Mouse (Mus musculus) kidney, postnatal 0 days (tissue): ENCODE measurements around the gene Sorcs3. TPM values are rescaled to one million over a fixed set of nuclear protein-coding genes. Genes with fewer than 3 reads are reported as not detected.

ENCODE experiments used
- ATAC-seq: fragments of 200-750 bp; cut with Nextera tagmentation; replicated peaks from 2 replicates; pipeline ENCODE4 v1.8.0; 2017; ENCODE audit warnings: low read depth, moderate number of reproducible peaks, moderate TSS enrichment, moderate library complexity; ENCODE audit not compliant: low FRiP score
- DNase-seq: peaks from one replicate; pipeline ENCODE4 v3.0.0-alpha.2; 2016; ENCODE audit warnings: low spot score
- H3K27ac ChIP-seq: fragments of 300-500 bp; sonication (generic); 2 replicates; pipeline ENCODE4 v1.5.1; 2014; ENCODE audit warnings: mild to moderate bottlenecking
- H3K27me3 ChIP-seq: fragments of 300-500 bp; sonication (generic); 2 replicates; pipeline ENCODE4 v1.6.1; 2014; ENCODE audit warnings: low read length, mixed read lengths; ENCODE audit not compliant: insufficient read depth
- H3K36me3 ChIP-seq: fragments of 300-500 bp; sonication (generic); 2 replicates; pipeline ENCODE4 v1.6.1; 2014; ENCODE audit warnings: low read length, mixed read lengths; ENCODE audit not compliant: insufficient read depth
- H3K4me1 ChIP-seq: fragments of 300-500 bp; sonication (generic); replicated peaks from 2 replicates; pipeline ENCODE4 v1.6.1; 2014; ENCODE audit warnings: antibody characterized with exemption, low read length, mixed read lengths; ENCODE audit not compliant: insufficient read depth
- H3K4me2 ChIP-seq: fragments of 300-500 bp; sonication (generic); 2 replicates; pipeline ENCODE4 v1.6.1; 2014; ENCODE audit warnings: mild to moderate bottlenecking, low read length, moderate library complexity, mixed read lengths
- H3K4me3 ChIP-seq: fragments of 300-500 bp; sonication (generic); replicated peaks from 2 replicates; pipeline ENCODE4 v1.5.1; 2014; ENCODE audit warnings: low read depth, low read length
- H3K9ac ChIP-seq: fragments of 300-500 bp; sonication (generic); 2 replicates; pipeline ENCODE4 v1.6.1; 2014; ENCODE audit warnings: low read depth, low read length
- H3K9me3 ChIP-seq: fragments of 300-500 bp; sonication (generic); replicated peaks from 2 replicates; pipeline ENCODE4 v1.6.1; 2016; ENCODE audit warnings: low read length, inconsistent platforms, mixed read lengths
- CTCF ChIP-seq: IDR thresholded peaks from 2 replicates; pipeline ENCODE4 v1.5.1; 2016; ENCODE audit warnings: antibody characterized with exemption, low read depth, mild to moderate bottlenecking, moderate library complexity
- WGBS: fragments of 180-500 bp; shearing (Covaris S2); extraction: QIAGEN DNeasy Blood & Tissue Kit; methylation state at CpG from one replicate; pipeline ENCODE4 v1.1.7; 2014; 5-methylcytosine and 5-hydroxymethylcytosine counted together
- polyA plus RNA-seq: library from polyadenylated mRNA; unstranded; fragments of >200 nt; fragmentation: Nextera tagmentation; extraction: Ambion mirVana; gene quantifications from 2 replicates; pipeline ENCODE4 v1.2.1, GENCODE M21; 2015

Gene Sorcs3
- polyA plus RNA-seq, 1 experiment from 2014 or later = 0.93 TPM

GRCm38 (mm10) chr19:48429263-48429662, 223.4 kb downstream of the Sorcs3 start:
- no peak overlapping the region for H3K9ac ChIP-seq
- DNase-seq (no peak), ATAC-seq (no peak)
- H3K4me1 ChIP-seq = no peaks in the 10 kb centered on the region
- H3K4me3 ChIP-seq = no peak overlapping the region
- no peak overlapping the region for H3K4me2 ChIP-seq
- no peaks in the 10 kb centered on the region for H3K36me3 ChIP-seq
- no peaks in the 10 kb centered on the region for H3K9me3 ChIP-seq
- no peak for TF ChIP-seq CTCF
- no peaks in the 10 kb centered on the region for H3K27me3 ChIP-seq
- H3K27ac ChIP-seq = no peak overlapping the region
- WGBS = 90% methylated on average over 4 of the region's 4 CpGs

GRCm38 (mm10) chr19:48429755-48430154, 223.9 kb downstream of the Sorcs3 start:
- WGBS = 40% methylated on average over 2 of the region's 2 CpGs
- Histone ChIP-seq H3K27ac (no peak overlapping the region), H3K9ac (no peak overlapping the region), H3K4me2 (no peak overlapping the region), H3K9me3 (no peaks in the 10 kb centered on the region), H3K4me3 (no peak overlapping the region), H3K36me3 (no peaks in the 10 kb centered on the region), H3K27me3 (no peaks in the 10 kb centered on the region), H3K4me1 (no peaks in the 10 kb centered on the region)
- ATAC-seq (no peak), DNase-seq (no peak)
- no peak for TF ChIP-seq CTCF

- Histone ChIP-seq H3K9me3 (no peaks in the 10 kb centered on the region), H3K9ac (no peak overlapping the region), H3K4me2 (no peak overlapping the region), H3K27me3 (no peaks in the 10 kb centered on the region), H3K36me3 (no peaks in the 10 kb centered on the region), H3K4me3 (no peak overlapping the region), H3K27ac (no peak overlapping the region), H3K4me1 (no peaks in the 10 kb centered on the region)
- DNase-seq = no peak
- no peak for ATAC-seq
- 90% methylated on average over 5 of the region's 5 CpGs for WGBS
- no peak for TF ChIP-seq CTCF
Observed at GRCm38 (mm10) chr19:48430328-48430727, 224.5 kb downstream of the Sorcs3 start.

- no peak for ATAC-seq
- Histone ChIP-seq H3K4me2 (no peak overlapping the region), H3K9me3 (no peaks in the 10 kb centered on the region), H3K27me3 (no peaks in the 10 kb centered on the region), H3K4me1 (no peaks in the 10 kb centered on the region), H3K4me3 (no peak overlapping the region), H3K27ac (no peak overlapping the region), H3K36me3 (no peaks in the 10 kb centered on the region), H3K9ac (no peak overlapping the region)
- 89% methylated on average over 1 of the region's 1 CpGs for WGBS
- DNase-seq = no peak
- TF ChIP-seq CTCF = no peak
Observed at GRCm38 (mm10) chr19:48438450-48438849, 232.6 kb downstream of the Sorcs3 start.

GRCm38 (mm10) chr19:48461141-48461540, 255.3 kb downstream of the Sorcs3 start:
- H3K9me3 ChIP-seq = no peaks in the 10 kb centered on the region
- no peak overlapping the region for H3K4me3 ChIP-seq
- no peak overlapping the region for H3K4me2 ChIP-seq
- no peaks in the 10 kb centered on the region for H3K36me3 ChIP-seq
- no peaks in the 10 kb centered on the region for H3K27me3 ChIP-seq
- no peak for ATAC-seq
- 80% methylated on average over 5 of the region's 5 CpGs for WGBS
- H3K27ac ChIP-seq = no peak overlapping the region
- no peak for TF ChIP-seq CTCF
- DNase-seq = no peak
- H3K9ac ChIP-seq = no peak overlapping the region
- no peaks in the 10 kb centered on the region for H3K4me1 ChIP-seq

- Histone ChIP-seq H3K4me3 (no peak overlapping the region), H3K4me1 (no peaks in the 10 kb centered on the region), H3K9me3 (no peaks in the 10 kb centered on the region), H3K9ac (no peak overlapping the region), H3K27me3 (no peaks in the 10 kb centered on the region), H3K36me3 (no peaks in the 10 kb centered on the region), H3K27ac (no peak overlapping the region), H3K4me2 (no peak overlapping the region)
- 86% methylated on average over 3 of the region's 3 CpGs for WGBS
- DNase-seq (no peak), ATAC-seq (no peak)
- no peak for TF ChIP-seq CTCF
Observed at GRCm38 (mm10) chr19:48462426-48462825, 256.6 kb downstream of the Sorcs3 start.

- no peak overlapping the region for H3K4me2 ChIP-seq
- no peak for TF ChIP-seq CTCF
- no peaks in the 10 kb centered on the region for H3K36me3 ChIP-seq
- no peak overlapping the region for H3K27ac ChIP-seq
- H3K4me3 ChIP-seq = no peak overlapping the region
- H3K9ac ChIP-seq = no peak overlapping the region
- DNase-seq (peak; percentile 22), ATAC-seq (no peak)
- no peaks in the 10 kb centered on the region for H3K9me3 ChIP-seq
- H3K4me1 ChIP-seq = no peaks in the 10 kb centered on the region
- no peaks in the 10 kb centered on the region for H3K27me3 ChIP-seq
- 62% methylated on average over 3 of the region's 3 CpGs for WGBS
Observed at GRCm38 (mm10) chr19:48463494-48463893, 257.7 kb downstream of the Sorcs3 start.
